Mouse (Mus musculus): ENCODE measurements around the gene Lactb. TPM values are rescaled to one million over a fixed set of nuclear protein-coding genes. Genes with fewer than 3 reads are reported as not detected.

Gene Lactb
- total and polyA plus RNA-seq, 2 experiments = 24.4 to 41.4 TPM

GRCm38 (mm10) chr9:66977982-66978381 is 2.7 kb upstream of the Lactb start:
- Histone ChIP-seq H3K9ac (ENCODE audit: low read depth, low read length) (no peak overlapping the region), H3K27ac (replicated peaks; ENCODE audit: insufficient read depth, low read depth, low read length) (no peak overlapping the region), H3K4me3 (ENCODE audit: insufficient read depth, low read depth, low read length) (no peak overlapping the region), H3K27me3 (ENCODE audit: control insufficient read depth, insufficient read depth, low read length) (no peaks in the 10 kb centered on the region), H3K4me1 (ENCODE audit: control insufficient read depth, insufficient read depth, low read length) (no peaks in the 10 kb centered on the region), H3K79me2 (ENCODE audit: control insufficient read depth, insufficient read depth, low read length) (no peaks in the 10 kb centered on the region; the same call in 1 of the 2 replicates), H3K36me3 (ENCODE audit: control insufficient read depth, insufficient read depth, low read length) (no peaks in the 10 kb centered on the region)
- no peak for DNase-seq (ENCODE audit: extremely low read depth, low read depth, low spot score)
- TF ChIP-seq CTCF (IDR thresholded peaks at IDR 0.05; ENCODE audit: low read depth, low read length) = no peak
- no peak for TF ChIP-seq POLR2A (IDR thresholded peaks at IDR 0.05; ENCODE audit: extremely low read depth, insufficient read depth, low read length)
- WGBS = 58% methylated on average over 1 of the region's 1 CpGs

GRCm38 (mm10) chr9:66977121-66977520 is 1.8 kb upstream of the Lactb start:
- no peak overlapping the region for H3K9ac ChIP-seq (ENCODE audit: low read depth, low read length)
- 82% methylated on average over 5 of the region's 5 CpGs for WGBS

GRCm38 (mm10) chr9:66974721-66975225 is 511 bp downstream of the Lactb start:
- Histone ChIP-seq H3K4me3 (ENCODE audit: insufficient read depth, low read depth, low read length) (peak overlapping the region; percentile 80), H3K79me2 (ENCODE audit: control insufficient read depth, insufficient read depth, low read length) (no peaks in the 10 kb centered on the region; the same call in 1 of the 2 replicates), H3K27ac (replicated peaks; ENCODE audit: insufficient read depth, low read depth, low read length) (peak overlapping the region; percentile 87), H3K36me3 (ENCODE audit: control insufficient read depth, insufficient read depth, low read length) (peaks cover 8% of the 10 kb centered on the region; the same call in 1 of the 2 replicates), H3K9ac (ENCODE audit: low read depth, low read length) (peak overlapping the region; percentile 91), H3K4me1 (ENCODE audit: control insufficient read depth, insufficient read depth, low read length) (no peaks in the 10 kb centered on the region), H3K27me3 (ENCODE audit: control insufficient read depth, insufficient read depth, low read length) (no peaks in the 10 kb centered on the region)
- WGBS = 1% methylated on average over 41 of the region's 41 CpGs
- peak; percentile 81 for DNase-seq (ENCODE audit: extremely low read depth, low read depth, low spot score)
- TF ChIP-seq CTCF (IDR thresholded peaks at IDR 0.05; ENCODE audit: low read depth, low read length) (0 out of 2 replicates have a peak, but pooled peaks have one; percentile 11), POLR2A (IDR thresholded peaks at IDR 0.05; ENCODE audit: extremely low read depth, insufficient read depth, low read length) (peak; percentile 55; the same call in 1 of the 2 replicates)

More at GRCm38 (mm10) chr9:66977121-66977520, 1.8 kb upstream of the Lactb start:
- no peaks in the 10 kb centered on the region; the same call in 1 of the 2 replicates for H3K79me2 ChIP-seq (ENCODE audit: control insufficient read depth, insufficient read depth, low read length)
- H3K4me3 ChIP-seq (ENCODE audit: insufficient read depth, low read depth, low read length) = no peak overlapping the region
- no peak for TF ChIP-seq POLR2A (IDR thresholded peaks at IDR 0.05; ENCODE audit: extremely low read depth, insufficient read depth, low read length)
- TF ChIP-seq CTCF (IDR thresholded peaks at IDR 0.05; ENCODE audit: low read depth, low read length) = no peak
- no peak overlapping the region for H3K27ac ChIP-seq (replicated peaks; ENCODE audit: insufficient read depth, low read depth, low read length)
- no peaks in the 10 kb centered on the region for H3K4me1 ChIP-seq (ENCODE audit: control insufficient read depth, insufficient read depth, low read length)
- no peak for DNase-seq (ENCODE audit: extremely low read depth, low read depth, low spot score)
- H3K36me3 ChIP-seq (ENCODE audit: control insufficient read depth, insufficient read depth, low read length) = no peaks in the 10 kb centered on the region
- no peaks in the 10 kb centered on the region for H3K27me3 ChIP-seq (ENCODE audit: control insufficient read depth, insufficient read depth, low read length)

GRCm38 (mm10) chr9:66971116-66971515 is 4.2 kb downstream of the Lactb start:
- WGBS = 93% methylated on average over 8 of the region's 8 CpGs
- no peak for DNase-seq (ENCODE audit: extremely low read depth, low read depth, low spot score)
- peaks cover 11% of the 10 kb centered on the region; the same call in 1 of the 2 replicates for H3K36me3 ChIP-seq (ENCODE audit: control insufficient read depth, insufficient read depth, low read length)
- no peak overlapping the region for H3K4me3 ChIP-seq (ENCODE audit: insufficient read depth, low read depth, low read length)
- no peak overlapping the region for H3K27ac ChIP-seq (replicated peaks; ENCODE audit: insufficient read depth, low read depth, low read length)
- H3K79me2 ChIP-seq (ENCODE audit: control insufficient read depth, insufficient read depth, low read length) = no peaks in the 10 kb centered on the region; the same call in 1 of the 2 replicates
- TF ChIP-seq CTCF (IDR thresholded peaks at IDR 0.05; ENCODE audit: low read depth, low read length) = no peak
- no peak for TF ChIP-seq POLR2A (IDR thresholded peaks at IDR 0.05; ENCODE audit: extremely low read depth, insufficient read depth, low read length)
- no peak overlapping the region for H3K9ac ChIP-seq (ENCODE audit: low read depth, low read length)
- H3K27me3 ChIP-seq (ENCODE audit: control insufficient read depth, insufficient read depth, low read length) = no peaks in the 10 kb centered on the region
- H3K4me1 ChIP-seq (ENCODE audit: control insufficient read depth, insufficient read depth, low read length) = no peaks in the 10 kb centered on the region

GRCm38 (mm10) chr9:66967492-66967891 is 7.8 kb downstream of the Lactb start:
- Histone ChIP-seq H3K9ac (ENCODE audit: low read depth, low read length) (no peak overlapping the region), H3K36me3 (ENCODE audit: control insufficient read depth, insufficient read depth, low read length) (peaks cover 16% of the 10 kb centered on the region; the same call in 1 of the 2 replicates), H3K4me1 (ENCODE audit: control insufficient read depth, insufficient read depth, low read length) (0 out of 2 replicates have a peak, but pooled peaks cover 3% of the 10 kb centered on the region), H3K4me3 (ENCODE audit: insufficient read depth, low read depth, low read length) (no peak overlapping the region), H3K27ac (replicated peaks; ENCODE audit: insufficient read depth, low read depth, low read length) (no peak overlapping the region), H3K79me2 (ENCODE audit: control insufficient read depth, insufficient read depth, low read length) (no peaks in the 10 kb centered on the region), H3K27me3 (ENCODE audit: control insufficient read depth, insufficient read depth, low read length) (no peaks in the 10 kb centered on the region)
- 87% methylated on average over 8 of the region's 8 CpGs for WGBS
- DNase-seq (ENCODE audit: extremely low read depth, low read depth, low spot score) = peak; percentile 17
- TF ChIP-seq CTCF (IDR thresholded peaks at IDR 0.05; ENCODE audit: low read depth, low read length) (no peak), POLR2A (IDR thresholded peaks at IDR 0.05; ENCODE audit: extremely low read depth, insufficient read depth, low read length) (no peak)

GRCm38 (mm10) chr9:66961478-66961877 is 13.8 kb downstream of the Lactb start:
- WGBS = 88% methylated on average over 3 of the region's 3 CpGs
- Histone ChIP-seq H3K79me2 (ENCODE audit: control insufficient read depth, insufficient read depth, low read length) (no peaks in the 10 kb centered on the region), H3K9ac (ENCODE audit: low read depth, low read length) (no peak overlapping the region), H3K4me3 (ENCODE audit: insufficient read depth, low read depth, low read length) (no peak overlapping the region), H3K36me3 (ENCODE audit: control insufficient read depth, insufficient read depth, low read length) (peaks cover 5% of the 10 kb centered on the region; the same call in 1 of the 2 replicates), H3K4me1 (ENCODE audit: control insufficient read depth, insufficient read depth, low read length) (peaks cover 3% of the 10 kb centered on the region; the same call in 1 of the 2 replicates), H3K27ac (replicated peaks; ENCODE audit: insufficient read depth, low read depth, low read length) (no peak overlapping the region), H3K27me3 (ENCODE audit: control insufficient read depth, insufficient read depth, low read length) (no peaks in the 10 kb centered on the region)
- TF ChIP-seq POLR2A (IDR thresholded peaks at IDR 0.05; ENCODE audit: extremely low read depth, insufficient read depth, low read length) (no peak), CTCF (IDR thresholded peaks at IDR 0.05; ENCODE audit: low read depth, low read length) (no peak)
- no peak for DNase-seq (ENCODE audit: extremely low read depth, low read depth, low spot score)
